11 mouse cellular contexts compared by ENCODE assay signal in genomic region chr17:85645312-85645711, GRCm38 (mm10). TPM values are rescaled to one million over a fixed set of nuclear protein-coding genes. Genes with fewer than 3 reads are reported as not detected.
DNase-seq lines count a peak whose midpoint lies in the region; ATAC-seq and TF ChIP-seq lines count a peak whose summit lies in the region.
"Had no signal": no experiment of that assay in that cellular context is flagged by ENCODE, and none has a peak within 500 bp of the region (broad histone marks: within the 10 kb centered on the region; RNA-seq: fewer than 3 reads in every experiment).

No protein-coding gene starts in this region.

- WGBS in heart, embryonic 14.5 days, result 11% methylated on average over 10 of the region's 12 CpGs
- 9% methylated on average over 10 of the region's 12 CpGs for WGBS in midbrain, embryonic 10.5 days

- H3K4me1 ChIP-seq in heart, embryonic 14.5 days (ENCODE audit: control insufficient read depth in 2 of 2, insufficient read depth in 2 of 2, low read length in 2 of 2), result peaks cover 2 to 5% of the 10 kb centered on the region in 2 experiments; a peak in 2 of 4 replicates
- peaks cover 3% of the 10 kb centered on the region in 2 experiments; a peak in 3 of 4 replicates for H3K4me1 ChIP-seq in ES-E14 (ENCODE audit: control insufficient read depth in 2 of 2, insufficient read depth in 2 of 2, low read length in 2 of 2, poor library complexity in 1 of 2)
- H3K4me1 ChIP-seq in midbrain, embryonic 10.5 days, result peaks cover 16% of the 10 kb centered on the region

- H3K36me3 ChIP-seq in heart, embryonic 14.5 days (ENCODE audit: control insufficient read depth, insufficient read depth, low read length), result no peaks in the 10 kb centered on the region
- no peaks in the 10 kb centered on the region for H3K36me3 ChIP-seq in ES-E14 (ENCODE audit: control insufficient read depth, insufficient read depth, low read length, poor library complexity, severe bottlenecking)
- H3K36me3 ChIP-seq in midbrain, embryonic 10.5 days, result no peaks in the 10 kb centered on the region

- no peaks in the 10 kb centered on the region for H3K9me3 ChIP-seq in heart, embryonic 14.5 days (ENCODE audit: control insufficient read depth, low read length)
- no peaks in the 10 kb centered on the region for H3K9me3 ChIP-seq in ES-E14 (ENCODE audit: control insufficient read depth, insufficient read depth, low read depth, low read length)
- no peaks in the 10 kb centered on the region for H3K9me3 ChIP-seq in midbrain, embryonic 10.5 days (replicated peaks)

- H3K4me3 ChIP-seq in heart, embryonic 14.5 days (ENCODE audit: control insufficient read depth in 1 of 2, insufficient read depth in 1 of 2, low read depth in 1 of 2, low read length in 2 of 2), result peak overlapping the region; percentile 34; a peak in 3 of 4 replicates
- peak overlapping the region; percentile 32 to 57; a peak in 3 of 4 replicates for H3K4me3 ChIP-seq in ES-E14 (ENCODE audit: insufficient read depth in 1 of 2, low read depth in 1 of 2, low read length in 2 of 2, poor library complexity in 1 of 2, severe bottlenecking in 1 of 2)
- H3K4me3 ChIP-seq in midbrain, embryonic 10.5 days, result peak overlapping the region; percentile 56

- H3K9ac ChIP-seq in heart, embryonic 14.5 days (ENCODE audit: low read length), result 0 out of 2 replicates have a peak overlapping the region, but pooled peaks have one; percentile 34
- no peak overlapping the region for H3K9ac ChIP-seq in ES-E14 (ENCODE audit: insufficient read depth, low read depth, low read length, poor library complexity, severe bottlenecking)
- H3K9ac ChIP-seq: liver, embryonic 14.5 days had no signal

- H3K4me2 ChIP-seq in heart, embryonic 14.5 days (ENCODE audit: low read length), result peak overlapping the region; percentile 73

- no peak for DNase-seq in heart, adult 18-20 months
- DNase-seq in ES-E14 (ENCODE audit: low read depth, low spot score) (no peak), MN1 (ENCODE audit: low spot score) (no peak)
- DNase-seq in gonadal fat pad, adult 2 months (ENCODE audit: low read depth), result peak; percentile 38
- DNase-seq in midbrain, embryonic 10.5 days (ENCODE audit: low spot score), result no peak
- no peak for DNase-seq in cerebellum, adult 11 months
- DNase-seq in thymus, postnatal 4 days, result no peak

- in situ Hi-C loops in ES-E14 (cut with MboI; ENCODE audit: low sequenced_read_pairs in 2 of 2, unreplicated experiment in 2 of 2), result loop anchor here (25.0 kb wide), 1 partner anchor 808 kb away; no protein-coding TSS in a partner anchor

- no peak overlapping the region for H3K27ac ChIP-seq in heart, embryonic 14.5 days (replicated peaks in 1 of 2; ENCODE audit: control insufficient read depth in 1 of 2, insufficient read depth in 1 of 2, low read depth in 2 of 2, low read length in 2 of 2)
- H3K27ac ChIP-seq in ES-E14 (ENCODE audit: insufficient read depth, low read depth, low read length, poor library complexity, severe bottlenecking), result no peak overlapping the region
- peak overlapping the region; percentile 81 for H3K27ac ChIP-seq in midbrain, embryonic 10.5 days (replicated peaks)
- H3K27ac ChIP-seq: liver, embryonic 14.5 days had no signal

- ATAC-seq in heart, embryonic 14.5 days (ENCODE audit: insufficient number of reproducible peaks, insufficient read depth, low FRiP score, low read depth), result no peak
- ATAC-seq: inflammation-experienced regulatory T-cells, adult 6 months had no signal

- H3K27me3 ChIP-seq in heart, embryonic 14.5 days (ENCODE audit: control insufficient read depth, insufficient read depth, low read length), result peaks cover 73% of the 10 kb centered on the region
- H3K27me3 ChIP-seq in midbrain, embryonic 10.5 days (ENCODE audit: low read depth, poor library complexity, severe bottlenecking), result peaks cover 94% of the 10 kb centered on the region

TF ChIP-seq in ES-E14, 5 proteins besides CTCF, POLR2A, EP300 and RAD21:
- TF ChIP-seq CHD2 (IDR thresholded peaks at IDR 0.05; ENCODE audit: low read depth, low read length), result no peak
- TF ChIP-seq MAFK (IDR thresholded peaks at IDR 0.05; ENCODE audit: insufficient read depth, low read depth, low read length), result no peak
- TF ChIP-seq ZC3H11A (IDR thresholded peaks at IDR 0.05; ENCODE audit: borderline replicate concordance, low read depth, low read length), result no peak
- no peak for TF ChIP-seq HCFC1 (IDR thresholded peaks at IDR 0.05; ENCODE audit: borderline replicate concordance, insufficient read depth, low read length)
- no peak for TF ChIP-seq ZNF384 (IDR thresholded peaks at IDR 0.05; ENCODE audit: low read depth, low read length)

RNA-seq across cellular contexts. Expression of gene Six3, which starts 31.9 kb away (rescaled TPM):
- polyA plus RNA-seq in heart, embryonic 14.5 days (2014; fragmentation: Nextera tagmentation; extraction: Ambion mirVana), result not detected in 2 replicates
- total RNA-seq in heart, adult 18-20 months (2021), result not detected
- 0.11 TPM in 1 of 2 replicates, not detected in the other for total RNA-seq in ES-E14 (2012; rRNA removed)
- polyA plus RNA-seq in gonadal fat pad, adult 2 months (2012; rRNA removed), result not detected in 2 replicates
- 4.0 and 7.9 TPM in 2 replicates for polyA plus RNA-seq in midbrain, embryonic 10.5 days (2016; fragmentation: Nextera tagmentation; extraction: Ambion mirVana)
- polyA plus RNA-seq: C2C12 had no signal

RNA-seq across cellular contexts. Expression of gene Six2, which starts 42.8 kb away (rescaled TPM):
- 0.24 TPM in 1 of 2 replicates, not detected in the other for polyA plus RNA-seq in heart, embryonic 14.5 days (2014; fragmentation: Nextera tagmentation; extraction: Ambion mirVana)
- under 1 TPM; 0.26 to 0.32 TPM for total RNA-seq in heart, adult 18-20 months (2021)
- total RNA-seq in ES-E14 (2012; rRNA removed), result 0.22 TPM in 1 of 2 replicates, not detected in the other
- not detected in 2 replicates for polyA plus RNA-seq in gonadal fat pad, adult 2 months (2012; rRNA removed)
- polyA plus RNA-seq in midbrain, embryonic 10.5 days (2016; fragmentation: Nextera tagmentation; extraction: Ambion mirVana), result 1.6 and 3.0 TPM in 2 replicates
- polyA plus RNA-seq: C2C12; inflammation-experienced regulatory T-cells, adult 6 months had no signal
